In genomic region chr12:116907424-116907823, GRCm38 (mm10) we compare ENCODE assay signal across 14 mouse cellular contexts.
DNase-seq lines count a peak whose midpoint lies in the region; ATAC-seq and TF ChIP-seq lines count a peak whose summit lies in the region.
"Had no signal": no experiment of that assay in that cellular context is flagged by ENCODE, and none has a peak within 500 bp of the region (broad histone marks: within the 10 kb centered on the region; RNA-seq: fewer than 3 reads in every experiment).

No protein-coding gene starts in this region.

- no peaks in the 10 kb centered on the region for H3K27me3 ChIP-seq in forebrain, embryonic 11.5 days (ENCODE audit: control insufficient read depth, insufficient read depth, low read length)
- H3K27me3 ChIP-seq in forebrain, embryonic 10.5 days (ENCODE audit: poor library complexity, severe bottlenecking) = no peaks in the 10 kb centered on the region
- H3K27me3 ChIP-seq in forebrain, embryonic 16.5 days (replicated peaks; ENCODE audit: control insufficient read depth, insufficient read depth, low read length) = no peaks in the 10 kb centered on the region
- H3K27me3 ChIP-seq in midbrain, embryonic 12.5 days = no peaks in the 10 kb centered on the region
- H3K27me3 ChIP-seq: embryonic facial prominence, embryonic 13.5 days had no signal

- no peak overlapping the region for H3K9ac ChIP-seq in forebrain, embryonic 11.5 days (ENCODE audit: low read length)
- no peak overlapping the region for H3K9ac ChIP-seq in forebrain, embryonic 16.5 days (replicated peaks; ENCODE audit: low read depth, low read length)
- no peak overlapping the region for H3K9ac ChIP-seq in midbrain, embryonic 12.5 days (replicated peaks)
- H3K9ac ChIP-seq: embryonic facial prominence, embryonic 13.5 days had no signal

- no peaks in the 10 kb centered on the region for H3K36me3 ChIP-seq in forebrain, embryonic 11.5 days (ENCODE audit: control insufficient read depth, insufficient read depth, low read length)
- H3K36me3 ChIP-seq in forebrain, embryonic 10.5 days (replicated peaks) = no peaks in the 10 kb centered on the region
- H3K36me3 ChIP-seq in forebrain, embryonic 16.5 days (ENCODE audit: control insufficient read depth, insufficient read depth) = no peaks in the 10 kb centered on the region
- H3K36me3 ChIP-seq in midbrain, embryonic 12.5 days = no peaks in the 10 kb centered on the region
- H3K36me3 ChIP-seq: embryonic facial prominence, embryonic 13.5 days had no signal

- 42% methylated on average over 1 of the region's 1 CpGs for WGBS in forebrain, embryonic 11.5 days
- 69% methylated on average over 1 of the region's 1 CpGs for WGBS in forebrain, embryonic 10.5 days
- 28% methylated on average over 1 of the region's 1 CpGs for WGBS in forebrain, embryonic 16.5 days
- WGBS in midbrain, embryonic 12.5 days = 22% methylated on average over 1 of the region's 1 CpGs
- 33% methylated on average over 1 of the region's 1 CpGs for WGBS in lung, adult 2 months

- 0 out of 2 replicates have a peak, but pooled peaks have one; percentile 22 for ATAC-seq in forebrain, embryonic 11.5 days (replicated peaks; ENCODE audit: low FRiP score)
- ATAC-seq in forebrain, embryonic 16.5 days = peak; percentile 70
- peak; percentile 50; the same call in 1 of the 2 replicates for ATAC-seq in midbrain, embryonic 12.5 days (ENCODE audit: low FRiP score, low read depth)
- no peak for ATAC-seq in megakaryocyte progenitor cell, adult 5-6 weeks (replicated peaks; ENCODE audit: poor library complexity)
- ATAC-seq: inflammation-experienced regulatory T-cells, adult 6 months had no signal

- no peak overlapping the region for H3K4me3 ChIP-seq in forebrain, embryonic 11.5 days (ENCODE audit: low read depth, low read length)
- H3K4me3 ChIP-seq in forebrain, embryonic 10.5 days = no peak overlapping the region
- no peak overlapping the region for H3K4me3 ChIP-seq in forebrain, embryonic 16.5 days (replicated peaks; ENCODE audit: low read length)
- no peak overlapping the region for H3K4me3 ChIP-seq in midbrain, embryonic 12.5 days
- no peak overlapping the region for H3K4me3 ChIP-seq in lung, adult 2 months (replicated peaks; ENCODE audit: extremely low read depth, low read depth, low read length)
- H3K4me3 ChIP-seq: embryonic facial prominence, embryonic 13.5 days; myocyte had no signal

- DNase-seq in forebrain, embryonic 11.5 days (ENCODE audit: low spot score) = no peak
- DNase-seq in forebrain, embryonic 10.5 days (ENCODE audit: extremely low spot score, low spot score) = no peak
- peak; percentile 21 for DNase-seq in R1 (ENCODE audit: low read depth, low spot score)
- DNase-seq in lung, adult 2 months = no peak
- DNase-seq in heart, postnatal 4 days = no peak
- DNase-seq: liver; lung, postnatal 10 days had no signal

- H3K27ac ChIP-seq in forebrain, embryonic 11.5 days (ENCODE audit: low read depth, low read length) = no peak overlapping the region
- H3K27ac ChIP-seq in forebrain, embryonic 10.5 days = no peak overlapping the region
- H3K27ac ChIP-seq in forebrain, embryonic 16.5 days (ENCODE audit: low read length) = peak overlapping the region; percentile 79
- peak overlapping the region; percentile 73 for H3K27ac ChIP-seq in midbrain, embryonic 12.5 days (replicated peaks)
- H3K27ac ChIP-seq: embryonic facial prominence, embryonic 13.5 days had no signal

- H3K4me2 ChIP-seq in forebrain, embryonic 11.5 days (ENCODE audit: low read depth, low read length, severe bottlenecking) = no peak overlapping the region
- no peak overlapping the region for H3K4me2 ChIP-seq in forebrain, embryonic 16.5 days (ENCODE audit: low read length)
- no peak overlapping the region for H3K4me2 ChIP-seq in midbrain, embryonic 12.5 days (replicated peaks)
- H3K4me2 ChIP-seq: embryonic facial prominence, embryonic 13.5 days; heart, embryonic 11.5 days had no signal

- TF ChIP-seq CTCF in lung, adult 2 months (IDR thresholded peaks at IDR 0.05; ENCODE audit: insufficient read depth, low read length) = no peak

- peaks cover 5% of the 10 kb centered on the region; the same call in 1 of the 2 replicates for H3K4me1 ChIP-seq in forebrain, embryonic 11.5 days (replicated peaks; ENCODE audit: control insufficient read depth, insufficient read depth, low read length)
- peaks cover 29% of the 10 kb centered on the region for H3K4me1 ChIP-seq in forebrain, embryonic 10.5 days
- peaks cover 25% of the 10 kb centered on the region for H3K4me1 ChIP-seq in forebrain, embryonic 16.5 days (replicated peaks; ENCODE audit: control insufficient read depth, insufficient read depth, low read length)
- peaks cover 31% of the 10 kb centered on the region for H3K4me1 ChIP-seq in midbrain, embryonic 12.5 days
- H3K4me1 ChIP-seq in lung, adult 2 months (ENCODE audit: control insufficient read depth, insufficient read depth, low read length) = no peaks in the 10 kb centered on the region
- H3K4me1 ChIP-seq: embryonic facial prominence, embryonic 13.5 days had no signal

- no peaks in the 10 kb centered on the region for H3K9me3 ChIP-seq in forebrain, embryonic 11.5 days (ENCODE audit: control insufficient read depth, low read length)
- H3K9me3 ChIP-seq in forebrain, embryonic 10.5 days = no peaks in the 10 kb centered on the region
- no peaks in the 10 kb centered on the region for H3K9me3 ChIP-seq in forebrain, embryonic 16.5 days (ENCODE audit: control insufficient read depth, low read length)
- H3K9me3 ChIP-seq in midbrain, embryonic 12.5 days = no peaks in the 10 kb centered on the region
- H3K9me3 ChIP-seq: embryonic facial prominence, embryonic 13.5 days had no signal

- TF ChIP-seq POLR2A in lung, adult 2 months (IDR thresholded peaks at IDR 0.05; ENCODE audit: borderline replicate concordance, extremely low read depth, low read depth, low read length) = no peak

Comparison
In these comparisons a context has a peak if more than half of its experiments do, and no peak if none do; other contexts are left out.
1. H3K27ac ChIP-seq: peak in forebrain, embryonic 16.5 days (single experiment) and midbrain, embryonic 12.5 days (single experiment); none in forebrain, embryonic 11.5 days (single experiment) and forebrain, embryonic 10.5 days (single experiment).